Mouse (Mus musculus): ENCODE results near the gene Scnm1.

- TF ChIP-seq POLR2A (IDR thresholded peaks at IDR 0.05; ENCODE audit: insufficient read depth, low read length) (no peak), CTCF (IDR thresholded peaks at IDR 0.05; ENCODE audit: low read depth, low read length) (no peak), EP300 (IDR thresholded peaks at IDR 0.05; ENCODE audit: insufficient read depth, low read depth, low read length) (no peak)
These were observed 7.7 kb upstream of the Scnm1 start for GRCm38 (mm10) chr3:95141474-95141873.

Data from ES-Bruce4 (cell line).